Comparison of ENCODE assay signal across 30 mouse cellular contexts in genomic region chr9:42885566-42885965, GRCm38 (mm10). TPM values are rescaled to one million over a fixed set of nuclear protein-coding genes. Genes with fewer than 3 reads are reported as not detected.
A peak's percentile ranks its signal among the peaks of the same experiment; 100 is the strongest.
DNase-seq lines count a peak whose midpoint lies in the region; ATAC-seq and TF ChIP-seq lines count a peak whose summit lies in the region.
"Had no signal": no experiment of that assay in that cellular context is flagged by ENCODE, and none has a peak within 500 bp of the region (broad histone marks: within the 10 kb centered on the region; RNA-seq: fewer than 3 reads in every experiment).

No protein-coding gene starts in this region.

- no peak for ATAC-seq in kidney, embryonic 14.5 days (ENCODE audit: low FRiP score, low TSS enrichment)
- ATAC-seq: activated CD4-positive, CD25-positive, alpha-beta regulatory T cell, adult 4 months; forebrain, embryonic 15.5 days had no signal

- no peak overlapping the region for H3K9ac ChIP-seq in kidney, embryonic 14.5 days (ENCODE audit: low read depth, low read length)
- H3K9ac ChIP-seq: embryonic facial prominence, embryonic 13.5 days; forebrain, embryonic 12.5 days; forebrain, embryonic 15.5 days; heart, embryonic 13.5 days; hindbrain, embryonic 14.5 days had no signal

- peak; percentile 25 for DNase-seq in kidney, adult 11 months
- no peak for DNase-seq in kidney, postnatal 14 days
- peak; percentile 34 for DNase-seq in kidney, postnatal 10 days
- DNase-seq in Muller cell, postnatal 12 days (ENCODE audit: inconsistent ontology term), result peak; percentile 86
- peak; percentile 44 for DNase-seq in retina, embryonic 14.5 days (ENCODE audit: low spot score)
- no peak for DNase-seq in layer of hippocampus, adult 2 months (ENCODE audit: low spot score in 2 of 2)
- DNase-seq: adrenal gland, adult 8-10 months; adrenal gland, postnatal 25 days; B cell, adult 2 months; cerebellum, adult 11-12 months; cerebellum, adult 8-10 months; cerebellum, postnatal 10 days; cerebellum, postnatal 36 days; embryo, embryonic 11 days; gastrocnemius, postnatal 25 days; heart, adult 18-20 months; heart, postnatal 14 days; heart, postnatal 4 days had no signal

- TF ChIP-seq CTCF in layer of hippocampus, adult 2 months (conservative IDR thresholded peaks at IDR 0.05), result no peak

- WGBS in kidney, embryonic 14.5 days, result 22% methylated on average over 8 of the region's 8 CpGs

- H3K4me1 ChIP-seq in kidney, embryonic 14.5 days (ENCODE audit: control insufficient read depth, insufficient read depth, low read length), result peaks cover 42% of the 10 kb centered on the region

- no peaks in the 10 kb centered on the region for H3K27me3 ChIP-seq in kidney, embryonic 14.5 days (ENCODE audit: control insufficient read depth, insufficient read depth, low read length)
- H3K27me3 ChIP-seq: forebrain, embryonic 15.5 days had no signal

- H3K27ac ChIP-seq in kidney, embryonic 14.5 days (ENCODE audit: low read depth, low read length), result no peak overlapping the region
- H3K27ac ChIP-seq in layer of hippocampus, adult 2 months, result no peak overlapping the region
- H3K27ac ChIP-seq: embryonic facial prominence, embryonic 10.5 days; embryonic facial prominence, embryonic 13.5 days; forebrain, embryonic 12.5 days; forebrain, embryonic 15.5 days; heart, embryonic 10.5 days; heart, embryonic 13.5 days; hindbrain, embryonic 14.5 days had no signal

- no peaks in the 10 kb centered on the region for H3K9me3 ChIP-seq in kidney, embryonic 14.5 days (ENCODE audit: control insufficient read depth, low read length)
- H3K9me3 ChIP-seq: embryonic facial prominence, embryonic 10.5 days; embryonic facial prominence, embryonic 13.5 days; forebrain, embryonic 12.5 days; forebrain, embryonic 15.5 days; heart, embryonic 10.5 days; heart, embryonic 13.5 days had no signal

- H3K36me3 ChIP-seq in kidney, embryonic 14.5 days (ENCODE audit: control insufficient read depth, insufficient read depth, low read length), result no peaks in the 10 kb centered on the region
- H3K36me3 ChIP-seq: embryonic facial prominence, embryonic 10.5 days; embryonic facial prominence, embryonic 13.5 days; forebrain, embryonic 12.5 days; forebrain, embryonic 15.5 days; G1E; heart, embryonic 10.5 days; heart, embryonic 13.5 days had no signal

- H3K4me2 ChIP-seq in kidney, embryonic 14.5 days (replicated peaks; ENCODE audit: low read depth, low read length), result no peak overlapping the region
- H3K4me2 ChIP-seq: embryonic facial prominence, embryonic 13.5 days; forebrain, embryonic 12.5 days; forebrain, embryonic 15.5 days; heart, embryonic 13.5 days; hindbrain, embryonic 14.5 days had no signal

- no peak overlapping the region for H3K4me3 ChIP-seq in kidney, embryonic 14.5 days (ENCODE audit: low read length)
- no peak overlapping the region for H3K4me3 ChIP-seq in layer of hippocampus, adult 2 months
- H3K4me3 ChIP-seq: embryonic facial prominence, embryonic 10.5 days; embryonic facial prominence, embryonic 13.5 days; erythroblast, embryonic 14.5 days; forebrain, embryonic 12.5 days; forebrain, embryonic 15.5 days; heart, embryonic 10.5 days; heart, embryonic 13.5 days had no signal

RNA-seq across cellular contexts. Expression of gene Grik4, which starts 58.7 kb away (rescaled TPM):
- polyA plus RNA-seq in kidney, embryonic 14.5 days (2014; fragmentation: Nextera tagmentation; extraction: Ambion mirVana), result 1.9 and 2.0 TPM in 2 replicates
- total RNA-seq in layer of hippocampus, adult 2 months (2021), result 10 to 100 TPM; 53.0 to 63.2 TPM
- total RNA-seq: CH12.LX; heart, postnatal 14 days had no signal
- polyA plus RNA-seq: erythroblast, embryonic 14.5 days; G1E had no signal

Comparison
In these comparisons a context has a peak if more than half of its experiments do, and no peak if none do; other contexts are left out.
1. DNase-seq: peak in kidney, adult 11 months (single experiment), kidney, postnatal 10 days (single experiment), Muller cell, postnatal 12 days (single experiment) and retina, embryonic 14.5 days (single experiment); none in kidney, postnatal 14 days (single experiment) and layer of hippocampus, adult 2 months (0 of 2).